Comparison of ENCODE assay signal across 10 mouse cellular contexts in genomic region chr8:89026139-89026520, GRCm38 (mm10). TPM values are rescaled to one million over a fixed set of nuclear protein-coding genes. Genes with fewer than 3 reads are reported as not detected.
DNase-seq lines count a peak whose midpoint lies in the region; ATAC-seq lines count a peak whose summit lies in the region.
"Had no signal": no experiment of that assay in that cellular context is flagged by ENCODE, and none has a peak within 500 bp of the region (broad histone marks: within the 10 kb centered on the region; RNA-seq: fewer than 3 reads in every experiment).

No protein-coding gene starts in this region.

- ATAC-seq in liver, embryonic 11.5 days (replicated peaks; ENCODE audit: low FRiP score) = no peak
- ATAC-seq in forebrain, embryonic 11.5 days (replicated peaks; ENCODE audit: low FRiP score) = peak; percentile 47
- ATAC-seq in neural tube, embryonic 14.5 days (ENCODE audit: low read depth) = 0 out of 2 replicates have a peak, but pooled peaks have one; percentile 18
- no peak for ATAC-seq in inflammation-experienced regulatory T-cells, adult 6 months
- ATAC-seq in megakaryocyte, adult 5-6 weeks (ENCODE audit: poor library complexity, severe bottlenecking) = no peak

- no peaks in the 10 kb centered on the region for H3K9me3 ChIP-seq in liver, embryonic 11.5 days (ENCODE audit: control insufficient read depth, low read length)
- H3K9me3 ChIP-seq in forebrain, embryonic 11.5 days (ENCODE audit: control insufficient read depth, low read length) = no peaks in the 10 kb centered on the region
- H3K9me3 ChIP-seq in limb, embryonic 10.5 days (replicated peaks) = no peaks in the 10 kb centered on the region
- H3K9me3 ChIP-seq in neural tube, embryonic 14.5 days (ENCODE audit: control insufficient read depth, low read length) = no peaks in the 10 kb centered on the region

- no peaks in the 10 kb centered on the region for H3K36me3 ChIP-seq in liver, embryonic 11.5 days (ENCODE audit: control insufficient read depth, insufficient read depth, low read length)
- peaks cover 5% of the 10 kb centered on the region; the same call in 1 of the 2 replicates for H3K36me3 ChIP-seq in forebrain, embryonic 11.5 days (ENCODE audit: control insufficient read depth, insufficient read depth, low read length)
- peaks cover 37% of the 10 kb centered on the region for H3K36me3 ChIP-seq in limb, embryonic 10.5 days
- no peaks in the 10 kb centered on the region for H3K36me3 ChIP-seq in neural tube, embryonic 14.5 days (ENCODE audit: control insufficient read depth, insufficient read depth, low read length)

- peaks cover 16% of the 10 kb centered on the region for H3K27me3 ChIP-seq in liver, embryonic 11.5 days (replicated peaks; ENCODE audit: control insufficient read depth, insufficient read depth, low read length)
- H3K27me3 ChIP-seq in forebrain, embryonic 11.5 days (ENCODE audit: control insufficient read depth, insufficient read depth, low read length) = no peaks in the 10 kb centered on the region; the same call in 1 of the 2 replicates
- H3K27me3 ChIP-seq in limb, embryonic 10.5 days (ENCODE audit: low read depth, poor library complexity, severe bottlenecking) = peaks cover 31% of the 10 kb centered on the region
- H3K27me3 ChIP-seq in neural tube, embryonic 14.5 days (ENCODE audit: control insufficient read depth, insufficient read depth, low read length) = 0 out of 2 replicates have a peak, but pooled peaks cover 2% of the 10 kb centered on the region

- 22% methylated on average over 12 of the region's 13 CpGs for WGBS in liver, embryonic 11.5 days
- 5% methylated on average over 12 of the region's 13 CpGs for WGBS in forebrain, embryonic 11.5 days
- 4% methylated on average over 13 of the region's 13 CpGs for WGBS in limb, embryonic 10.5 days
- 4% methylated on average over 12 of the region's 13 CpGs for WGBS in neural tube, embryonic 14.5 days

- peak overlapping the region; percentile 67 for H3K4me2 ChIP-seq in liver, embryonic 11.5 days
- H3K4me2 ChIP-seq in forebrain, embryonic 11.5 days (ENCODE audit: low read depth, low read length, severe bottlenecking) = peak overlapping the region; percentile 49
- H3K4me2 ChIP-seq in neural tube, embryonic 14.5 days (ENCODE audit: low read depth, low read length) = peak overlapping the region; percentile 70

- peaks cover 5% of the 10 kb centered on the region for H3K4me1 ChIP-seq in liver, embryonic 11.5 days (replicated peaks; ENCODE audit: control insufficient read depth, insufficient read depth, low read length)
- H3K4me1 ChIP-seq in forebrain, embryonic 11.5 days (replicated peaks; ENCODE audit: control insufficient read depth, insufficient read depth, low read length) = peaks cover 11% of the 10 kb centered on the region; the same call in 1 of the 2 replicates
- peaks cover 46% of the 10 kb centered on the region for H3K4me1 ChIP-seq in limb, embryonic 10.5 days
- H3K4me1 ChIP-seq in neural tube, embryonic 14.5 days (ENCODE audit: control insufficient read depth, insufficient read depth, low read length) = peaks cover 15% of the 10 kb centered on the region

- DNase-seq in liver, embryonic 11.5 days (ENCODE audit: low spot score) = no peak
- DNase-seq in liver = no peak
- peak; percentile 61 for DNase-seq in forebrain, embryonic 11.5 days (ENCODE audit: low spot score)
- no peak for DNase-seq in limb, embryonic 10.5 days (ENCODE audit: low spot score)
- DNase-seq in urinary bladder, adult 18-20 months (ENCODE audit: low spot score in 2 of 2) = no peak
- DNase-seq: cerebellum, adult 9-10 months; right cerebral cortex, postnatal 14 days had no signal

- no peak overlapping the region for H3K27ac ChIP-seq in liver, embryonic 11.5 days (ENCODE audit: low read depth, low read length)
- H3K27ac ChIP-seq in forebrain, embryonic 11.5 days (ENCODE audit: low read depth, low read length) = no peak overlapping the region
- H3K27ac ChIP-seq in limb, embryonic 10.5 days = peak overlapping the region; percentile 67
- peak overlapping the region; percentile 25; the same call in 1 of the 2 replicates for H3K27ac ChIP-seq in neural tube, embryonic 14.5 days (ENCODE audit: low read depth, low read length)

- H3K9ac ChIP-seq in liver, embryonic 11.5 days (ENCODE audit: low read depth, low read length) = peak overlapping the region; percentile 22; the same call in 1 of the 2 replicates
- peak overlapping the region; percentile 53; the same call in 1 of the 2 replicates for H3K9ac ChIP-seq in forebrain, embryonic 11.5 days (ENCODE audit: low read length)
- peak overlapping the region; percentile 50 for H3K9ac ChIP-seq in neural tube, embryonic 14.5 days (replicated peaks; ENCODE audit: low read depth, low read length)

- H3K4me3 ChIP-seq in liver, embryonic 11.5 days (ENCODE audit: low read depth, low read length) = peak overlapping the region; percentile 41; the same call in 1 of the 2 replicates
- H3K4me3 ChIP-seq in forebrain, embryonic 11.5 days (ENCODE audit: low read depth, low read length) = peak overlapping the region; percentile 23
- peak overlapping the region; percentile 47 for H3K4me3 ChIP-seq in limb, embryonic 10.5 days
- H3K4me3 ChIP-seq in neural tube, embryonic 14.5 days (ENCODE audit: low read depth, low read length) = peak overlapping the region; percentile 25

RNA-seq across cellular contexts. Expression of gene Sall1, which starts 17.8 kb away (rescaled TPM):
- 2.4 and 2.6 TPM in 2 replicates for polyA plus RNA-seq in liver, embryonic 11.5 days (2014; fragmentation: Nextera tagmentation; extraction: Ambion mirVana)
- polyA plus RNA-seq in forebrain, embryonic 11.5 days (2014; fragmentation: Nextera tagmentation; extraction: Ambion mirVana) = 27.8 and 32.9 TPM in 2 replicates
- polyA plus RNA-seq in limb, embryonic 10.5 days (2016; fragmentation: Nextera tagmentation; extraction: Ambion mirVana) = 12.8 and 18.3 TPM in 2 replicates
- 17.7 and 21.3 TPM in 2 replicates for polyA plus RNA-seq in neural tube, embryonic 14.5 days (2014; fragmentation: Nextera tagmentation; extraction: Ambion mirVana)
- not detected for polyA plus RNA-seq in inflammation-experienced regulatory T-cells, adult 6 months (2017; shearing (Covaris generic))
- total RNA-seq in megakaryocyte, adult 5-6 weeks (2015) = not detected in 2 replicates
- not detected in 2 replicates for total RNA-seq in megakaryocyte, adult 5-6 weeks (2017)

Comparison
In these comparisons a context has a peak if more than half of its experiments do, and no peak if none do; other contexts are left out.
1. ATAC-seq: peak in forebrain, embryonic 11.5 days (single experiment) and neural tube, embryonic 14.5 days (single experiment); none in liver, embryonic 11.5 days (single experiment), inflammation-experienced regulatory T-cells, adult 6 months (single experiment) and megakaryocyte, adult 5-6 weeks (single experiment).
2. H3K27ac ChIP-seq: peak in limb, embryonic 10.5 days (single experiment) and neural tube, embryonic 14.5 days (single experiment); none in liver, embryonic 11.5 days (single experiment) and forebrain, embryonic 11.5 days (single experiment).
3. Peak in every context shown above with its lines, with median percentiles within 50 percentile points of each other: H3K4me2 ChIP-seq, H3K4me3 ChIP-seq and H3K9ac ChIP-seq.